ENCODE assay signal across 7 mouse cellular contexts in the genomic region with DNA sequence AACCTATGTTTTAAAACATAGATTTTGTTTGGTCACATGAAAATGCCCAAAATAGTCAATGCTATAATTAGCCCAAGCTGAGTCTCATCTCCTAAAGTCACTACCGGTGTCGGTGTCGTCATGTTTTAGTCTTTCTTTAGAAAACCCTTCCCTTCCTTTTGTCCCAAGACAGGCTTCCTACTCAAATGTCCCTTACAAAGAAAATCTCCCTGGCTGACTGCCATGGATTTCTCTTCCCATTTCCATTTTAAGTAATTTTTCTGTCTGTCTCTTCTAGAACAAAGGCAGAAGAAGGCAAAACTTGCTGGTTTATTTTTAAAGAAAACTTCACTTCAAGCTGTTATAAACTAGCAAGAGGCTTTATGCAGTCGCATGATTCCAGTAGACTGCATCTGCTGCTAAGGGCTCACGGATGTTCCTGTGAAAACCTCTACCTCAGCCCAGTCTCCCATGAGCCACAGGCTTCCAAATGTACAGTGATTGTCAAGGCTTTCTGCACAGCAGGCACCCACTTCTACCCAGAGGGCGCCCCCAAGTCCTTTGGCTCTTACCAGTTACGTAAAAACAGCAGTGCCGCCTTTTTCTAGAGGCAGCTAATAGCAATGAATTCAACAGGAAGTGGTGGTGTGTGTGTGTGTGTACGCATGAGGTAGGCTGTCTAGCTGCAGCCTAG. TPM values are rescaled to one million over a fixed set of nuclear protein-coding genes. Genes with fewer than 3 reads are reported as not detected.
DNase-seq lines count a peak whose midpoint lies in the region; ATAC-seq and TF ChIP-seq lines count a peak whose summit lies in the region.

No protein-coding gene starts in this region.

- peaks cover 26% of the 10 kb centered on the region for H3K4me1 ChIP-seq in forebrain, embryonic 15.5 days
- peaks cover 16% of the 10 kb centered on the region for H3K4me1 ChIP-seq in intestine, postnatal 0 days (replicated peaks; ENCODE audit: control insufficient read depth, insufficient read depth, low read length)

- H3K27me3 ChIP-seq in forebrain, embryonic 15.5 days: no peaks in the 10 kb centered on the region
- H3K27me3 ChIP-seq in intestine, postnatal 0 days (replicated peaks; ENCODE audit: control insufficient read depth, insufficient read depth, low read length): no peaks in the 10 kb centered on the region

- WGBS in forebrain, embryonic 15.5 days: 54% methylated on average over 9 of the region's 9 CpGs
- WGBS in intestine, postnatal 0 days: 43% methylated on average over 9 of the region's 9 CpGs

- H3K9ac ChIP-seq in forebrain, embryonic 15.5 days (replicated peaks): no peak overlapping the region
- peak overlapping the region; percentile 40; the same call in 1 of the 2 replicates for H3K9ac ChIP-seq in intestine, postnatal 0 days (ENCODE audit: low read depth, low read length)

- DNase-seq in right cerebral cortex, adult 18-20 months: peak; percentile 55
- no peak for DNase-seq in right cerebral cortex, postnatal 4 days
- DNase-seq in lung, postnatal 25 days (ENCODE audit: low spot score): peak; percentile 73
- DNase-seq in thymus, adult 18-20 months: peak; percentile 53 to 74
- no peak for DNase-seq in frontal cortex, postnatal 25 days (ENCODE audit: low spot score in 2 of 2)

- H3K36me3 ChIP-seq in forebrain, embryonic 15.5 days: peaks cover 6% of the 10 kb centered on the region; the same call in 1 of the 2 replicates
- H3K36me3 ChIP-seq in intestine, postnatal 0 days (ENCODE audit: control insufficient read depth, insufficient read depth): no peaks in the 10 kb centered on the region

- peak; percentile 28; the same call in 1 of the 2 replicates for TF ChIP-seq CTCF in intestine, postnatal 0 days (IDR thresholded peaks at IDR 0.05; ENCODE audit: low read depth)

- H3K4me2 ChIP-seq in forebrain, embryonic 15.5 days (replicated peaks): no peak overlapping the region
- H3K4me2 ChIP-seq in intestine, postnatal 0 days (replicated peaks; ENCODE audit: low read depth): peak overlapping the region; percentile 39

- no peak for ATAC-seq in forebrain, embryonic 15.5 days (replicated peaks)
- no peak for ATAC-seq in intestine, postnatal 0 days

- H3K9me3 ChIP-seq in forebrain, embryonic 15.5 days: no peaks in the 10 kb centered on the region
- H3K9me3 ChIP-seq in intestine, postnatal 0 days (ENCODE audit: control insufficient read depth): no peaks in the 10 kb centered on the region

- peak overlapping the region; percentile 54 for H3K27ac ChIP-seq in forebrain, embryonic 15.5 days (replicated peaks)
- H3K27ac ChIP-seq in intestine, postnatal 0 days (ENCODE audit: low read depth, low read length): peak overlapping the region; percentile 46

- H3K4me3 ChIP-seq in forebrain, embryonic 15.5 days: no peak overlapping the region
- H3K4me3 ChIP-seq in intestine, postnatal 0 days (ENCODE audit: low read depth, low read length): no peak overlapping the region

RNA-seq across cellular contexts. Expression of gene Naif1, which starts 2.9 kb away (rescaled TPM):
- polyA plus RNA-seq in forebrain, embryonic 15.5 days (2015; fragmentation: Nextera tagmentation; extraction: Ambion mirVana): 6.3 and 7.0 TPM in 2 replicates
- 2.9 and 3.2 TPM in 2 replicates for polyA plus RNA-seq in intestine, postnatal 0 days (2015; fragmentation: Nextera tagmentation; extraction: Ambion mirVana)

RNA-seq across cellular contexts. Expression of gene Slc25a25, which starts 3.8 kb away (rescaled TPM):
- polyA plus RNA-seq in forebrain, embryonic 15.5 days (2015; fragmentation: Nextera tagmentation; extraction: Ambion mirVana): 46.4 and 48.2 TPM in 2 replicates
- 45.1 and 52.6 TPM in 2 replicates for polyA plus RNA-seq in intestine, postnatal 0 days (2015; fragmentation: Nextera tagmentation; extraction: Ambion mirVana)

RNA-seq across cellular contexts. Expression of gene Ptges2, which starts 51.7 kb away (rescaled TPM):
- 39.9 and 40.3 TPM in 2 replicates for polyA plus RNA-seq in forebrain, embryonic 15.5 days (2015; fragmentation: Nextera tagmentation; extraction: Ambion mirVana)
- polyA plus RNA-seq in intestine, postnatal 0 days (2015; fragmentation: Nextera tagmentation; extraction: Ambion mirVana): 47.3 and 49.4 TPM in 2 replicates

RNA-seq across cellular contexts. Expression of gene Lcn2, which starts 59.3 kb away (rescaled TPM):
- polyA plus RNA-seq in forebrain, embryonic 15.5 days (2015; fragmentation: Nextera tagmentation; extraction: Ambion mirVana): 0.51 and 0.63 TPM in 2 replicates
- 4.8 and 5.4 TPM in 2 replicates for polyA plus RNA-seq in intestine, postnatal 0 days (2015; fragmentation: Nextera tagmentation; extraction: Ambion mirVana)

Comparison
In these comparisons a context has a peak if more than half of its experiments do, and no peak if none do; other contexts are left out.
1. DNase-seq: peak in right cerebral cortex, adult 18-20 months (single experiment), lung, postnatal 25 days (single experiment) and thymus, adult 18-20 months (2 of 2); none in right cerebral cortex, postnatal 4 days (single experiment) and frontal cortex, postnatal 25 days (0 of 2).